Mouse (Mus musculus) liver, embryonic 14.5 days (tissue): ENCODE results near the gene Ngb.

Experiments used
- CTCF ChIP-seq: IDR thresholded peaks from 2 replicates; pipeline ENCODE4 v1.5.1; 2016; ENCODE audit warnings: antibody characterized with exemption, low read depth, control low read depth
- EP300 ChIP-seq: IDR thresholded peaks from 2 replicates; pipeline ENCODE4 v1.6.1; 2016; ENCODE audit warnings: antibody characterized with exemption, low read depth

DNA sequence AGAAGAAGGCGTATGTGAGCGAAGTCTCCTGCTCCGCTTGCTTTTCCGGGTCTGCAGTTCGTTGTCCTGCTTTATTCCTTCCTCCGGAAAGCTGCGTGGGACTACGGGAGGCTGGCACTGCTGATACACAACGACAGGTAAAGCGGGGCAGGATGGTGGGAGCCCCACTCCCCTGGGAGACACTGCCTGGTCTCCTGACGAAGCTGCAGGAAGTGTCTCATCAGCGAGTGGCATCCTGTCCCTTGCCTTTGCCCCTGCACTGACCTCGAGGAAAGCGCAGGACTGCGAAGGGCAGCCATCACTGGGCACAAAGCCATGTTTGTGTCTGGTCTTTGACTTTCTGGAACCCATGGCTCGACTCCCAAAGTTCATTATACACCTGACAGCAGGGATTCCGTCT, 45.3 kb downstream of the Ngb start:
- TF ChIP-seq CTCF (no peak), EP300 (no peak)
